Mouse (Mus musculus) CH12.LX (cell line): ENCODE data around the gene Vmn1r24. TPM values are rescaled to one million over a fixed set of nuclear protein-coding genes. Genes with fewer than 3 reads are reported as not detected.

ENCODE experiments used
- DNase-seq: peaks from one replicate; pipeline ENCODE4 v3.0.0-alpha.2; 2013; ENCODE audit errors: extremely low read depth
- H3K27ac ChIP-seq: 2 replicates; pipeline ENCODE4 v1.5.1; 2012; ENCODE audit warnings: low read depth, mild to moderate bottlenecking, control low read depth, moderate library complexity; ENCODE audit not compliant: insufficient read depth
- H3K27me3 ChIP-seq: replicated peaks from 2 replicates; pipeline ENCODE3; 2012; ENCODE audit warnings: inconsistent platforms
- H3K36me3 ChIP-seq, 2 experiments: replicated peaks in 1 of 2; 2 replicates each; pipeline versions ENCODE3 to v1.6.1; 2012; ENCODE audit warnings: inconsistent platforms in 1 of 2, low read length in 1 of 2, mild to moderate bottlenecking in 1 of 2, mixed read lengths in 1 of 2, moderate library complexity in 1 of 2; ENCODE audit not compliant: control insufficient read depth in 1 of 2, insufficient read depth in 1 of 2
- H3K4me1 ChIP-seq, 2 experiments: 2 replicates each; pipeline ENCODE4 v1.6.1; 2012; ENCODE audit warnings: inconsistent platforms in 1 of 2, moderate library complexity in 1 of 2; ENCODE audit not compliant: insufficient read depth in 2 of 2, control insufficient read depth in 1 of 2
- H3K4me2 ChIP-seq: 2 replicates; pipeline ENCODE4 v1.6.1; 2012; ENCODE audit warnings: low read depth, mild to moderate bottlenecking, control low read depth; ENCODE audit not compliant: poor library complexity, insufficient read depth, severe bottlenecking
- H3K4me3 ChIP-seq, 3 experiments: fragments of 150-350 bp in 1 of 3; sonication (generic) in 1 of 3; replicated peaks in 1 of 3; 2 replicates each; pipeline versions ENCODE3 to v1.5.1; 2011 to 2012; ENCODE audit warnings: low read depth in 2 of 3, low read length in 2 of 3, mild to moderate bottlenecking in 2 of 3, moderate library complexity in 2 of 3, control low read depth in 1 of 3, improper control_type of control experiment in 1 of 3, inconsistent platforms in 1 of 3, mixed read lengths in 1 of 3; ENCODE audit not compliant: poor library complexity in 1 of 3
- H3K79me2 ChIP-seq: replicated peaks from 2 replicates; pipeline ENCODE4 v1.6.1; 2012; ENCODE audit warnings: mild to moderate bottlenecking, moderate library complexity; ENCODE audit not compliant: control insufficient read depth, poor library complexity, insufficient read depth, severe bottlenecking; ENCODE audit errors: extremely low read depth
- H3K9ac ChIP-seq: 2 replicates; pipeline ENCODE4 v1.6.1; 2012; ENCODE audit warnings: low read depth, mild to moderate bottlenecking, control low read depth, moderate library complexity; ENCODE audit not compliant: insufficient read depth
- H3K9me3 ChIP-seq: replicated peaks from 2 replicates; pipeline ENCODE3; 2012; ENCODE audit warnings: low read length, inconsistent platforms, mixed read lengths
- ELF1 ChIP-seq: IDR thresholded peaks from 2 replicates; pipeline ENCODE4 v1.6.1; 2014; ENCODE audit warnings: low read depth, mild to moderate bottlenecking, inconsistent platforms, low read length, improper control_type of control experiment
- ETS1 ChIP-seq: conservative IDR thresholded peaks from 2 replicates; pipeline ENCODE4 v1.6.1; 2012; ENCODE audit warnings: low read depth, mild to moderate bottlenecking, inconsistent platforms, low read length, improper control_type of control experiment, moderate library complexity
- JUND ChIP-seq: conservative IDR thresholded peaks from 2 replicates; pipeline ENCODE4 v1.6.1; 2011; ENCODE audit warnings: low read depth, low read length, improper control_type of control experiment
- USF1 ChIP-seq: IDR thresholded peaks from 2 replicates; pipeline ENCODE4 v1.6.1; 2014; ENCODE audit warnings: low read depth, mild to moderate bottlenecking, inconsistent platforms, low read length, improper control_type of control experiment
- ZNF384 ChIP-seq: IDR thresholded peaks from 2 replicates; pipeline ENCODE4 v1.6.1; 2012; ENCODE audit warnings: low read depth, low read length, improper control_type of control experiment, inconsistent platforms
- dilution Hi-C: fragments of 300-500 bp; cut with MboI; formaldehyde crosslinking; loops from 2 replicates; pipeline ENCODE4 v1.14.3; 2020; ENCODE audit warnings: low sequenced_read_pairs; ENCODE audit not compliant: extremely low pct_unique_long_range_greater_than_20kb, extremely low pct_ligation_motif_present
- in situ Hi-C: fragments of 300-500 bp; cut with MboI; formaldehyde crosslinking; loops from 3 replicates; pipeline ENCODE4 v1.14.3; 2019; ENCODE audit warnings: low sequenced_read_pairs, low pct_ligation_motif_present, low pct_unique_long_range_greater_than_20kb, mixed read lengths
- polyA plus RNA-seq: library from polyadenylated mRNA; unstranded; fragments of >175 nt; gene quantifications from 2 replicates; pipeline ENCODE4 v1.2.1, GENCODE M21; 2012; ENCODE audit warnings: low read depth; ENCODE audit not compliant: insufficient read length
- total RNA-seq, 2 experiments: library from RNA; depleted of rRNA; stranded (reverse); fragments of 300-350 nt in 1 of 2; fragments of >200 nt in 1 of 2; gene quantifications; 2 replicates each; pipeline ENCODE4 v1.2.3; 2012 to 2014

Gene Vmn1r24
- total and polyA plus RNA-seq, 3 experiments: not detected

DNA sequence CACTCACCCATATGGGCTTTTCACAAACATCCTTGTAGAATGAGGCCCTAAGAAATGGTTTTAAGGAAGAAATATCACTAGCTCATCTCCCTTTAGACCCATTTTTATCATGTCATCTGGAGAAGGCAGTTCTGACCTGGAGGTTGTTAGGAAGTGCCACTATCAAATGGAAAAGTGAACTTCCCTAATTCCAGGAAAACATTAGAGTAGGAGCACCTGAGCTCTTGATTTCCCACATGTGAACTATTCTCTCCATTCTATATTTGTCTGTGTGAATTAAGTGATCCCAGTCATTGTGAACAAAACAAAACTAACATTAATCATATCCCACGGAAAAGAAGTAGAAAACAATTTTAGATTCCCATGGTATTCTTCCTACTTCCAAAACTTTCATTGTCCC, 53.4 kb downstream of the Vmn1r24 start, which contains the start of gene Vmn1r22:
Vmn1r22 (minus strand) TSS at position 101 of the 400 bp plus-strand sequence.
- dilution Hi-C loops: no loop called here

More for the DNA sequence above, 53.4 kb downstream of the Vmn1r24 start, which contains the start of gene Vmn1r22:
- no peaks in the 10 kb centered on the region for H3K79me2 ChIP-seq
- no peaks in the 10 kb centered on the region for H3K27me3 ChIP-seq
- H3K36me3 ChIP-seq: no peaks in the 10 kb centered on the region
- H3K9ac ChIP-seq: no peak within 1 kb of the TSS
- in situ Hi-C loops: no loop called here
- TF ChIP-seq ETS1 (no peak), USF1 (no peak), ZNF384 (no peak), JUND (no peak), ELF1 (no peak)
- H3K4me3 ChIP-seq: no peak within 1 kb of the TSS
- H3K27ac ChIP-seq: no peak within 1 kb of the TSS
- no peaks in the 10 kb centered on the region for H3K9me3 ChIP-seq
- H3K4me1 ChIP-seq: no peaks in the 10 kb centered on the region
- no peak for DNase-seq
- no peak within 1 kb of the TSS for H3K4me2 ChIP-seq

Other genes starting within 250 kb of the Vmn1r24 start
- not detected in 2 replicates for gene Vopp1, start 136.3 kb downstream of the Vmn1r24 start, total RNA-seq (2012; rRNA removed)
- gene Vopp1, start 136.3 kb downstream of the Vmn1r24 start, total RNA-seq (2014; rRNA removed): not detected in 2 replicates
- 0.10 TPM in 1 of 2 replicates, not detected in the other for gene Vopp1, start 136.3 kb downstream of the Vmn1r24 start, polyA plus RNA-seq
- not detected in 2 replicates for gene Vmn1r21, start 111.2 kb downstream of the Vmn1r24 start, total RNA-seq (2012; rRNA removed)
- gene Vmn1r21, start 111.2 kb downstream of the Vmn1r24 start, total RNA-seq (2014; rRNA removed): not detected in 2 replicates
- not detected in 2 replicates for gene Vmn1r21, start 111.2 kb downstream of the Vmn1r24 start, polyA plus RNA-seq
- not detected in 2 replicates for gene Vmn1r22, start 53.5 kb downstream of the Vmn1r24 start, total RNA-seq (2012; rRNA removed)
- gene Vmn1r22, start 53.5 kb downstream of the Vmn1r24 start, total RNA-seq (2014; rRNA removed): not detected in 2 replicates
- gene Vmn1r22, start 53.5 kb downstream of the Vmn1r24 start, polyA plus RNA-seq: not detected in 2 replicates
- gene Vmn1r23, start 34.7 kb downstream of the Vmn1r24 start, total RNA-seq (2012; rRNA removed): not detected in 2 replicates
- not detected in 2 replicates for gene Vmn1r23, start 34.7 kb downstream of the Vmn1r24 start, total RNA-seq (2014; rRNA removed)
- not detected in 2 replicates for gene Vmn1r23, start 34.7 kb downstream of the Vmn1r24 start, polyA plus RNA-seq
- gene Vmn1r25, start 19.3 kb upstream of the Vmn1r24 start, total RNA-seq (2012; rRNA removed): not detected in 2 replicates
- not detected in 2 replicates for gene Vmn1r25, start 19.3 kb upstream of the Vmn1r24 start, total RNA-seq (2014; rRNA removed)
- gene Vmn1r25, start 19.3 kb upstream of the Vmn1r24 start, polyA plus RNA-seq: not detected in 2 replicates
- gene Vmn1r26, start 53.7 kb upstream of the Vmn1r24 start, total RNA-seq (2012; rRNA removed): not detected in 2 replicates
- not detected in 2 replicates for gene Vmn1r26, start 53.7 kb upstream of the Vmn1r24 start, total RNA-seq (2014; rRNA removed)
- not detected in 2 replicates for gene Vmn1r26, start 53.7 kb upstream of the Vmn1r24 start, polyA plus RNA-seq